Mouse (Mus musculus): ENCODE results near the gene Arhgap35. TPM values are rescaled to one million over a fixed set of nuclear protein-coding genes. Genes with fewer than 3 reads are reported as not detected.

The Arhgap35 gene
- total RNA-seq, 1 experiment from 2014 or later, result 15.9 TPM

DNA sequence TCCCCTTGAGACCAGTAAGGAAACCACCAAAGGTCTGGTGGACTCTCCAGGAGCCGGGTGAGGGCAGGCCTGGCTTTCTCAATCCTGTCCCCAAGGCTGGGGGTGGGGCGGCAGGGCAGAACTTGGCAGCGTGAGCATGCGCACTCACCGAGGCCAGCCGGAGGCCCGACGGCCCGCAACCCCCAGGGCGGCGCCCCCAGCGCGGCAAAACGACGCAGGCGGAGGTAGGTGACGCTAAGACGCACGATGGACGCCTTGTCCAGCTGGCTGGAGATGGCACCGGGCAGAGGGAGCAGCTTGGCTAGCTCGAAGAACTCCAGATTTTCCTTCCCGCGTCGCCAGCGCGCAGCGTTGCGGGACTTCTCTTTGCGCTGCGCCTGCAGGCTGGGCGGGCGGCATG is 140.3 kb downstream of the Arhgap35 start:
- no peak for ATAC-seq (replicated peaks; ENCODE audit: low read depth, poor library complexity, severe bottlenecking)

GRCm38 (mm10) chr7:16473847-16474246 is 140.9 kb downstream of the Arhgap35 start:
- ATAC-seq (replicated peaks; ENCODE audit: low read depth, poor library complexity, severe bottlenecking), result no peak

GRCm38 (mm10) chr7:16472116-16472709 is 142.6 kb downstream of the Arhgap35 start:
- no peak for ATAC-seq (replicated peaks; ENCODE audit: low read depth, poor library complexity, severe bottlenecking)

- peak; percentile 53; the same call in 1 of the 2 replicates for ATAC-seq (replicated peaks; ENCODE audit: low read depth, poor library complexity, severe bottlenecking)
These were observed 143.2 kb downstream of the Arhgap35 start for GRCm38 (mm10) chr7:16471549-16471948.

DNA sequence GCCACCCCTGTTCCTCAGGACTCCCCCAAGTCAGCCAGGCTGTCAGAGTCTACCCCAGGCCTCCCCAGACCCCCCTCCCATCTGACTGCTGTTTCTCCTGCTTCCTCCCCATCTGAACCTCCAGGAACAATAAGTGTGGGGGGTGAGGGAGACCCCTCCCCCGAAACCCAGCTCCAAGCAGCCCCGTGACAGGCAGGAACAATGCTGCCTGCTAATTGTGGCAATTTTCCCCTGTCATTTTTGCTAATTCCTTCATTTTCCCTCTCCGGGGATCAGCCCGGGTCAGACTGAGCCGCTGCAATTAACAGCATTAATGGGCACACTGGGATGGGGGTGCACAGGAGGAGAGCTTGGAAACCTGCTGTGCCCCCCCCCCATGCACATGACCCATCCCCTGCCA is 146.7 kb downstream of the Arhgap35 start:
- ATAC-seq (replicated peaks; ENCODE audit: low read depth, poor library complexity, severe bottlenecking), result no peak

DNA sequence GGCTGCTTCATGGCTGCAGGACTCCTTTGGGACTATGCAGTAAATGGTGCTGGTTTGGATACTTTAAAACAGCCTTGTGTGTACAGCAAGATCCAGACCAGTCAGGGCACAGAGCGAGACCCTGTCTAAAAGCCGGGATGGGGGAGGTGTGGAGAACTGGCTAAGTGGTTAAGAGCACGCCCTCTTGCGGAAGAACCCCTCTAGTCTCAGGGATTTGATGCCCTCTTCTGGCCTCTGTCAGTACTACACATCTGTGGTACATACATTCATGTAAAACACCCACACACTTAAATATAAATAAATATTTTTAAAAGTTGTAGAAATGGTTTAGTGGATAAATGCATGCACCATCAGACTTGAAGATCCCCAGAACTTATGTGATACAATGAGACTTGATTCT is 148.2 kb downstream of the Arhgap35 start:
- no peak; the same call in 1 of the 2 replicates for ATAC-seq (replicated peaks; ENCODE audit: low read depth, poor library complexity, severe bottlenecking)

GRCm38 (mm10) chr7:16465568-16465967 is 149.2 kb downstream of the Arhgap35 start:
- ATAC-seq (replicated peaks; ENCODE audit: low read depth, poor library complexity, severe bottlenecking), result no peak

- peak; percentile 53 for ATAC-seq (replicated peaks; ENCODE audit: low read depth, poor library complexity, severe bottlenecking)
These were observed 149.6 kb downstream of the Arhgap35 start for GRCm38 (mm10) chr7:16465160-16465559.

GRCm38 (mm10) chr7:16463214-16463613 is 151.6 kb downstream of the Arhgap35 start:
- peak; percentile 86 for ATAC-seq (replicated peaks; ENCODE audit: low read depth, poor library complexity, severe bottlenecking)

GRCm38 (mm10) chr7:16461705-16462104 is 153.1 kb downstream of the Arhgap35 start:
- ATAC-seq (replicated peaks; ENCODE audit: low read depth, poor library complexity, severe bottlenecking), result no peak

GRCm38 (mm10) chr7:16461151-16461550 is 153.6 kb downstream of the Arhgap35 start:
- no peak for ATAC-seq (replicated peaks; ENCODE audit: low read depth, poor library complexity, severe bottlenecking)

DNA sequence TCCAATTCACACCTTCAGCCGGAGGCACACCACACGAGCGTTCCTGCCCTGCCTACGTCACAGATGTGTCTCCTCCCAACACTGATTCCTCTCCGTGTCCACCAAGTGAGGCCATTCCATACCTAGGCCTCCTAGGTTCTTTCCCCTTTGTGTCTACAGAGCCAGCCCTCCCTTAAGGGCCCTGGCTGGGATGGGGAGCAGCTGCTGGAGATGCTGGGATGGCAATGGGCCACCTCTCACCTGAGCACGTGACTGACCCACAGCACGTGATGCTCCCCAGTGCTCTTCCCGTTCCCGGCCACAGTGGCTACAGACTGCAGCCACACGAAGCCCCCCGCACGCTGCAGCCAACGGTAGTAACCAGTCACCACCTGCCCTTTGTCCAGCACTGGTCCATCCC is 154.2 kb downstream of the Arhgap35 start:
- ATAC-seq (replicated peaks; ENCODE audit: low read depth, poor library complexity, severe bottlenecking), result no peak

DNA sequence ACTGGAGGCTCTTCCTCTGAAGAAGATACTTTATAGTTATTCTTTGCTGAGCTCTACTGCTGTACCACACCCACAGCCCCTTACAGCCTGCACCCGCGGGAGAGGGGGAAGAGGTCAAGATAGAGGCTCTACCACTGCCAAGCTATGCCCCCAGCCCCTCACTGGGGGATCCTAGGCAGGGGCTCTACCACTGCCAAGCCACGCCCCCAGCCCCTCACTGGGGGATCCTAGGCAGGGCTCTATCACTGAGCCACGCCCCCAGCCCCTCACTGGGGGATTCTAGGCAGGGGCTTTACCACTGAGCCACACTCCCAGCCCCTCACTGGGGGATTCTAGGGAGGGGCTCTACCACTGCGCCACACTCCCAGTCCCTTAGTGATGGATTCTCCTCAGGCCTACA is 158.5 kb downstream of the Arhgap35 start:
- ATAC-seq (replicated peaks; ENCODE audit: low read depth, poor library complexity, severe bottlenecking), result no peak

DNA sequence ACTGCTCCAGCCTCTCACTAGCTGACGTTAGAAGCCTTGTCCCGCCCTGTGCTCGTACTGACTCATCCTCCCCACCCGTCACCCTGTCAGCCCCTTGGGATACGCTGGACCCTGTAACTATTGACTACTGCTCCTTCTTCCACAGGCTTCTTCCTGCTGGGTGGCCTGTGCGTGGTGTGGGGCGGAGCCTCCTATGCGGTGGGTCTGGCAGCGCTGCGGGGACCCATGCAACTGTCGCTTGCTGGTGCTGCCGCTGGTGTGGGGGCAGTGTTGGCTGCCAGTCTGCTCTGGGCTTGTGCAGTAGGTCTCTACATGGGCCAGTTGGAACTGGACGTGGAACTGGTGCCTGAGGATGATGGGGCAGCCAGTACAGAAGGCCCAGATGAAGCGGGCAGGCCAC is 159.8 kb downstream of the Arhgap35 start:
- ATAC-seq (replicated peaks; ENCODE audit: low read depth, poor library complexity, severe bottlenecking), result no peak

- peak; percentile 47 for ATAC-seq (replicated peaks; ENCODE audit: low read depth, poor library complexity, severe bottlenecking)
These were observed 161.6 kb downstream of the Arhgap35 start for GRCm38 (mm10) chr7:16453118-16453711.

GRCm38 (mm10) chr7:16452587-16453073 is 162.2 kb downstream of the Arhgap35 start, which contains the start of gene Tmem160:
Gene Tmem160, plus strand, starts transcription at chr7:16452779.
- ATAC-seq (replicated peaks; ENCODE audit: low read depth, poor library complexity, severe bottlenecking), result peak; percentile 99

GRCm38 (mm10) chr7:16451656-16452055 is 163.1 kb downstream of the Arhgap35 start:
- no peak for ATAC-seq (replicated peaks; ENCODE audit: low read depth, poor library complexity, severe bottlenecking)

Other genes with a start within 250 kb of the Arhgap35 start
- gene Sae1, start 227.2 kb downstream of the Arhgap35 start, total RNA-seq (2017), result 424 and 443 TPM in 2 replicates
- 31.5 and 52.8 TPM in 2 replicates for gene Zc3h4, start 214.1 kb downstream of the Arhgap35 start, total RNA-seq (2017)
- gene Tmem160, start 162.2 kb downstream of the Arhgap35 start, total RNA-seq (2017), result 14.8 and 22.5 TPM in 2 replicates
- not detected in 2 replicates for gene Npas1, start 137.3 kb downstream of the Arhgap35 start, total RNA-seq (2017)
- not detected in 2 replicates for gene Ceacam15, start 60.7 kb upstream of the Arhgap35 start, total RNA-seq (2017)
- gene Ceacam9, start 106.9 kb upstream of the Arhgap35 start, total RNA-seq (2017), result not detected in 2 replicates
- gene Ap2s1, start 123.4 kb upstream of the Arhgap35 start, total RNA-seq (2017), result 70.4 and 72.4 TPM in 2 replicates
- gene Slc1a5, start 166.3 kb upstream of the Arhgap35 start, total RNA-seq (2017), result 30.6 and 51.4 TPM in 2 replicates
- gene Strn4, start 200.9 kb upstream of the Arhgap35 start, total RNA-seq (2017), result 50.2 and 51.1 TPM in 2 replicates
- 9.1 and 11.4 TPM in 2 replicates for gene Fkrp, start 201.7 kb upstream of the Arhgap35 start, total RNA-seq (2017)
- 7.0 and 12.9 TPM in 2 replicates for gene Prkd2, start 227.9 kb upstream of the Arhgap35 start, total RNA-seq (2017)

All from common myeloid progenitor, adult 5-6 weeks (primary cell).